Mouse (Mus musculus) neural tube, embryonic 15.5 days (tissue): ENCODE data around the gene Abl2. TPM values are rescaled to one million over a fixed set of nuclear protein-coding genes. Genes with fewer than 3 reads are reported as not detected.

Experiments
- ATAC-seq: fragments of 200-750 bp; cut with Nextera tagmentation; 2 replicates; pipeline ENCODE4 v1.8.0; 2017; ENCODE audit warnings: mild to moderate bottlenecking, moderate TSS enrichment, moderate library complexity; ENCODE audit not compliant: low FRiP score
- H3K27ac ChIP-seq: fragments of 300-500 bp; sonication (generic); replicated peaks from 2 replicates; pipeline ENCODE4 v1.5.1; 2015; ENCODE audit warnings: mild to moderate bottlenecking, inconsistent platforms
- H3K27me3 ChIP-seq: fragments of 300-500 bp; sonication (generic); replicated peaks from 2 replicates; pipeline ENCODE4 v1.6.1; 2015; ENCODE audit warnings: inconsistent platforms
- H3K36me3 ChIP-seq: fragments of 300-500 bp; sonication (generic); 2 replicates; pipeline ENCODE4 v1.6.1; 2015; ENCODE audit warnings: inconsistent platforms
- H3K4me1 ChIP-seq: fragments of 300-500 bp; sonication (generic); 2 replicates; pipeline ENCODE4 v1.6.1; 2015; ENCODE audit warnings: inconsistent platforms
- H3K4me2 ChIP-seq: fragments of 300-500 bp; sonication (generic); 2 replicates; pipeline ENCODE4 v1.6.1; 2015; ENCODE audit warnings: inconsistent platforms, mild to moderate bottlenecking, moderate library complexity
- H3K4me3 ChIP-seq: fragments of 300-500 bp; sonication (generic); replicated peaks from 2 replicates; pipeline ENCODE4 v1.5.1; 2015; ENCODE audit warnings: mild to moderate bottlenecking, inconsistent platforms
- H3K9ac ChIP-seq: fragments of 300-500 bp; sonication (generic); replicated peaks from 2 replicates; pipeline ENCODE4 v1.6.1; 2015; ENCODE audit warnings: mild to moderate bottlenecking, inconsistent platforms
- H3K9me3 ChIP-seq: fragments of 300-500 bp; sonication (generic); replicated peaks from 2 replicates; pipeline ENCODE4 v1.6.1; 2016; ENCODE audit warnings: inconsistent platforms
- WGBS: fragments of 180-500 bp; shearing (Covaris S2); methylation state at CpG from one replicate; pipeline ENCODE4 v1.1.7; 2015; ENCODE audit warnings: mixed read lengths; 5-methylcytosine and 5-hydroxymethylcytosine counted together
- polyA plus RNA-seq: library from polyadenylated mRNA; unstranded; fragments of >200 nt; fragmentation: Nextera tagmentation; extraction: Ambion mirVana; gene quantifications from 2 replicates; pipeline ENCODE4 v1.2.1, GENCODE M21; 2015

The Abl2 gene
- polyA plus RNA-seq, 1 experiment from 2014 or later: 5.3 TPM

- no peaks in the 10 kb centered on the region for H3K36me3 ChIP-seq
- H3K4me1 ChIP-seq: peaks cover 35% of the 10 kb centered on the region
- peak overlapping the region; percentile 45 for H3K27ac ChIP-seq
- ATAC-seq: peak; percentile 47
- no peaks in the 10 kb centered on the region for H3K9me3 ChIP-seq
- 7% methylated on average over 13 of the region's 13 CpGs for WGBS
- 0 out of 2 replicates have a peak overlapping the region, but pooled peaks have one; percentile 7 for H3K9ac ChIP-seq
- peak overlapping the region; percentile 42 for H3K4me2 ChIP-seq
- H3K27me3 ChIP-seq: no peaks in the 10 kb centered on the region
- H3K4me3 ChIP-seq: no peak overlapping the region
These were observed 57.0 kb downstream of the Abl2 start for GRCm38 (mm10) chr1:156615381-156616133.

GRCm38 (mm10) chr1:156616989-156617598, 58.5 kb downstream of the Abl2 start:
- Histone ChIP-seq H3K9ac (no peak overlapping the region), H3K9me3 (no peaks in the 10 kb centered on the region), H3K27me3 (no peaks in the 10 kb centered on the region), H3K4me3 (no peak overlapping the region), H3K27ac (0 out of 2 replicates have a peak overlapping the region, but pooled peaks have one; percentile 13), H3K4me1 (peaks cover 35% of the 10 kb centered on the region), H3K36me3 (no peaks in the 10 kb centered on the region), H3K4me2 (peak overlapping the region; percentile 19)
- 37% methylated on average over 12 of the region's 12 CpGs for WGBS
- no peak for ATAC-seq

GRCm38 (mm10) chr1:156617811-156618210, 59.2 kb downstream of the Abl2 start:
- 47% methylated on average over 4 of the region's 4 CpGs for WGBS
- no peak overlapping the region for H3K4me3 ChIP-seq
- H3K9ac ChIP-seq: no peak overlapping the region
- peaks cover 35% of the 10 kb centered on the region for H3K4me1 ChIP-seq
- peaks cover 4% of the 10 kb centered on the region; the same call in 1 of the 2 replicates for H3K36me3 ChIP-seq
- no peaks in the 10 kb centered on the region for H3K27me3 ChIP-seq
- no peak for ATAC-seq
- no peak overlapping the region for H3K4me2 ChIP-seq
- H3K27ac ChIP-seq: no peak overlapping the region
- no peaks in the 10 kb centered on the region for H3K9me3 ChIP-seq

GRCm38 (mm10) chr1:156620292-156620909, 61.8 kb downstream of the Abl2 start:
- 0 out of 2 replicates have a peak overlapping the region, but pooled peaks have one; percentile 9 for H3K27ac ChIP-seq
- peaks cover 9% of the 10 kb centered on the region; the same call in 1 of the 2 replicates for H3K36me3 ChIP-seq
- ATAC-seq: no peak
- WGBS: 61% methylated on average over 4 of the region's 4 CpGs
- peaks cover 23% of the 10 kb centered on the region for H3K4me1 ChIP-seq
- no peak overlapping the region for H3K4me2 ChIP-seq
- H3K9me3 ChIP-seq: no peaks in the 10 kb centered on the region
- H3K4me3 ChIP-seq: no peak overlapping the region
- no peaks in the 10 kb centered on the region for H3K27me3 ChIP-seq
- H3K9ac ChIP-seq: no peak overlapping the region

- ATAC-seq: no peak
- H3K4me2 ChIP-seq: no peak overlapping the region
- no peak overlapping the region for H3K9ac ChIP-seq
- peaks cover 14% of the 10 kb centered on the region for H3K36me3 ChIP-seq
- 75% methylated on average over 3 of the region's 3 CpGs for WGBS
- H3K27me3 ChIP-seq: no peaks in the 10 kb centered on the region
- H3K9me3 ChIP-seq: no peaks in the 10 kb centered on the region
- no peak overlapping the region for H3K4me3 ChIP-seq
- H3K4me1 ChIP-seq: peaks cover 18% of the 10 kb centered on the region
- no peak overlapping the region for H3K27ac ChIP-seq
These were observed 62.4 kb downstream of the Abl2 start for GRCm38 (mm10) chr1:156620951-156621350.

- peaks cover 17% of the 10 kb centered on the region for H3K36me3 ChIP-seq
- H3K27ac ChIP-seq: no peak overlapping the region
- H3K4me1 ChIP-seq: 0 out of 2 replicates have a peak, but pooled peaks cover 5% of the 10 kb centered on the region
- no peak overlapping the region for H3K9ac ChIP-seq
- H3K4me2 ChIP-seq: no peak overlapping the region
- H3K9me3 ChIP-seq: no peaks in the 10 kb centered on the region
- no peak for ATAC-seq
- H3K4me3 ChIP-seq: no peak overlapping the region
- WGBS: 83% methylated on average over 1 of the region's 1 CpGs
- H3K27me3 ChIP-seq: no peaks in the 10 kb centered on the region
These were observed 65.6 kb downstream of the Abl2 start for GRCm38 (mm10) chr1:156624231-156624630.

GRCm38 (mm10) chr1:156626729-156627128, 68.1 kb downstream of the Abl2 start:
- Histone ChIP-seq H3K27ac (no peak overlapping the region), H3K4me3 (no peak overlapping the region), H3K4me1 (0 out of 2 replicates have a peak, but pooled peaks cover 3% of the 10 kb centered on the region), H3K36me3 (peaks cover 35% of the 10 kb centered on the region), H3K9me3 (no peaks in the 10 kb centered on the region), H3K27me3 (no peaks in the 10 kb centered on the region), H3K9ac (no peak overlapping the region), H3K4me2 (no peak overlapping the region)
- 85% methylated on average over 4 of the region's 4 CpGs for WGBS
- no peak for ATAC-seq

GRCm38 (mm10) chr1:156629984-156630383, 71.4 kb downstream of the Abl2 start:
- 0 out of 2 replicates have a peak, but pooled peaks cover 3% of the 10 kb centered on the region for H3K4me1 ChIP-seq
- peaks cover 51% of the 10 kb centered on the region for H3K36me3 ChIP-seq
- H3K4me3 ChIP-seq: no peak overlapping the region
- H3K27ac ChIP-seq: no peak overlapping the region
- WGBS: 97% methylated on average over 8 of the region's 8 CpGs
- no peaks in the 10 kb centered on the region for H3K9me3 ChIP-seq
- no peak for ATAC-seq
- H3K27me3 ChIP-seq: no peaks in the 10 kb centered on the region
- no peak overlapping the region for H3K4me2 ChIP-seq
- no peak overlapping the region for H3K9ac ChIP-seq

GRCm38 (mm10) chr1:156630965-156631364, 72.4 kb downstream of the Abl2 start:
- H3K36me3 ChIP-seq: peaks cover 51% of the 10 kb centered on the region
- no peak overlapping the region for H3K9ac ChIP-seq
- H3K9me3 ChIP-seq: no peaks in the 10 kb centered on the region
- no peak overlapping the region for H3K4me2 ChIP-seq
- no peak overlapping the region for H3K4me3 ChIP-seq
- H3K4me1 ChIP-seq: 0 out of 2 replicates have a peak, but pooled peaks cover 3% of the 10 kb centered on the region
- no peak for ATAC-seq
- H3K27me3 ChIP-seq: no peaks in the 10 kb centered on the region
- H3K27ac ChIP-seq: no peak overlapping the region

GRCm38 (mm10) chr1:156633095-156633494, 74.5 kb downstream of the Abl2 start:
- WGBS: 82% methylated on average over 10 of the region's 10 CpGs
- H3K9me3 ChIP-seq: no peaks in the 10 kb centered on the region
- peak; percentile 45; the same call in 1 of the 2 replicates for ATAC-seq
- H3K36me3 ChIP-seq: peaks cover 62% of the 10 kb centered on the region
- no peak overlapping the region for H3K9ac ChIP-seq
- H3K27me3 ChIP-seq: no peaks in the 10 kb centered on the region
- no peak overlapping the region for H3K27ac ChIP-seq
- H3K4me1 ChIP-seq: no peaks in the 10 kb centered on the region
- no peak overlapping the region for H3K4me3 ChIP-seq
- H3K4me2 ChIP-seq: no peak overlapping the region

- H3K9me3 ChIP-seq: no peaks in the 10 kb centered on the region
- 86% methylated on average over 2 of the region's 2 CpGs for WGBS
- ATAC-seq: no peak
These were observed 76.6 kb downstream of the Abl2 start for GRCm38 (mm10) chr1:156635148-156635547.

More at GRCm38 (mm10) chr1:156635148-156635547, 76.6 kb downstream of the Abl2 start:
- H3K27me3 ChIP-seq: no peaks in the 10 kb centered on the region
- peaks cover 64% of the 10 kb centered on the region for H3K36me3 ChIP-seq
- H3K27ac ChIP-seq: no peak overlapping the region
- H3K9ac ChIP-seq: no peak overlapping the region
- H3K4me1 ChIP-seq: no peaks in the 10 kb centered on the region
- no peak overlapping the region for H3K4me2 ChIP-seq
- H3K4me3 ChIP-seq: no peak overlapping the region
